Mouse (Mus musculus): ENCODE measurements at regions not wholly inside any gene's neighbourhood (a gene's known extent, or its start where the extent isn't known, plus 50 kb on each side); places are given as distances from the start of the nearest gene placed in this dataset.

DNA sequence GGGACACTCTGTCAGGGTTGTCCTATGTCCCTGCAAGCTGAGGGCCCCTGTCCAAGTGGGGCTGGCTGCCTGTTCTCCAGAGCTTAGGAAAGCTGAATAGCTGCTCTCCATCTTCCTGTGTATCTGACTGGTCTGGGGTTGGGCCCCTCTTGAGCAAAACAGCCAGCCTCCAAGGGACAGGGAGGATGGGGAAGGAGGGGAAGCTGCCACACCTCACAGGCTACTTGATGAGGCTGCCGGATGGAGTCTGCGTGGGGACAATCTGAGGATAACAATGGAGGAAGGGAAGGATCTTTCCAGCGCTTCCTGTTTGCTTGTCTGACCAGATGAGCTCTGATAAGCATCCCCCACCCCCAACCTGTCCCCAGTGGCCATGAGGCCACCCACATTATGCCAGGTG, 57.1 kb upstream of the Ccnd1 start:
- TF ChIP-seq CHD2 (IDR thresholded peaks at IDR 0.05; ENCODE audit: low read depth, low read length): no peak
- no peak for TF ChIP-seq HCFC1 (IDR thresholded peaks at IDR 0.05; ENCODE audit: borderline replicate concordance, insufficient read depth, low read length)
- no peak for TF ChIP-seq MAFK (IDR thresholded peaks at IDR 0.05; ENCODE audit: insufficient read depth, low read depth, low read length)
- no peak for TF ChIP-seq ZNF384 (IDR thresholded peaks at IDR 0.05; ENCODE audit: low read depth, low read length)
- no peak for TF ChIP-seq ZC3H11A (IDR thresholded peaks at IDR 0.05; ENCODE audit: borderline replicate concordance, low read depth, low read length)
- Histone ChIP-seq H3K4me1 (ENCODE audit: control insufficient read depth in 2 of 2, insufficient read depth in 2 of 2, low read length in 2 of 2, poor library complexity in 1 of 2) (no peaks in the 10 kb centered on the region), H3K36me3 (ENCODE audit: control insufficient read depth, insufficient read depth, low read length, poor library complexity, severe bottlenecking) (no peaks in the 10 kb centered on the region), H3K9me3 (ENCODE audit: control insufficient read depth, insufficient read depth, low read depth, low read length) (no peaks in the 10 kb centered on the region), H3K4me3 (ENCODE audit: insufficient read depth in 1 of 2, low read depth in 1 of 2, low read length in 2 of 2, poor library complexity in 1 of 2, severe bottlenecking in 1 of 2) (no peak overlapping the region), H3K9ac (ENCODE audit: insufficient read depth, low read depth, low read length, poor library complexity, severe bottlenecking) (no peak overlapping the region), H3K27ac (ENCODE audit: insufficient read depth, low read depth, low read length, poor library complexity, severe bottlenecking) (no peak overlapping the region)
- in situ Hi-C loops (cut with MboI; ENCODE audit: low sequenced_read_pairs in 2 of 2, unreplicated experiment in 2 of 2): no loop called here
- DNase-seq (ENCODE audit: low read depth, low spot score): no peak

GRCm38 (mm10) chr7:144994229-144994628, 54.5 kb upstream of the Ccnd1 start:
- in situ Hi-C loops (cut with MboI; ENCODE audit: low sequenced_read_pairs in 2 of 2, unreplicated experiment in 2 of 2): no loop called here
- H3K4me1 ChIP-seq (ENCODE audit: control insufficient read depth in 2 of 2, insufficient read depth in 2 of 2, low read length in 2 of 2, poor library complexity in 1 of 2): no peaks in the 10 kb centered on the region
- H3K9me3 ChIP-seq (ENCODE audit: control insufficient read depth, insufficient read depth, low read depth, low read length): no peaks in the 10 kb centered on the region
- TF ChIP-seq ZC3H11A (IDR thresholded peaks at IDR 0.05; ENCODE audit: borderline replicate concordance, low read depth, low read length) (no peak), ZNF384 (IDR thresholded peaks at IDR 0.05; ENCODE audit: low read depth, low read length) (no peak), MAFK (IDR thresholded peaks at IDR 0.05; ENCODE audit: insufficient read depth, low read depth, low read length) (no peak), CHD2 (IDR thresholded peaks at IDR 0.05; ENCODE audit: low read depth, low read length) (no peak), HCFC1 (IDR thresholded peaks at IDR 0.05; ENCODE audit: borderline replicate concordance, insufficient read depth, low read length) (no peak)
- H3K4me3 ChIP-seq (ENCODE audit: insufficient read depth in 1 of 2, low read depth in 1 of 2, low read length in 2 of 2, poor library complexity in 1 of 2, severe bottlenecking in 1 of 2): no peak overlapping the region
- no peak overlapping the region for H3K27ac ChIP-seq (ENCODE audit: insufficient read depth, low read depth, low read length, poor library complexity, severe bottlenecking)
- DNase-seq (ENCODE audit: low read depth, low spot score): no peak
- H3K36me3 ChIP-seq (ENCODE audit: control insufficient read depth, insufficient read depth, low read length, poor library complexity, severe bottlenecking): no peaks in the 10 kb centered on the region
- H3K9ac ChIP-seq (ENCODE audit: insufficient read depth, low read depth, low read length, poor library complexity, severe bottlenecking): no peak overlapping the region

DNA sequence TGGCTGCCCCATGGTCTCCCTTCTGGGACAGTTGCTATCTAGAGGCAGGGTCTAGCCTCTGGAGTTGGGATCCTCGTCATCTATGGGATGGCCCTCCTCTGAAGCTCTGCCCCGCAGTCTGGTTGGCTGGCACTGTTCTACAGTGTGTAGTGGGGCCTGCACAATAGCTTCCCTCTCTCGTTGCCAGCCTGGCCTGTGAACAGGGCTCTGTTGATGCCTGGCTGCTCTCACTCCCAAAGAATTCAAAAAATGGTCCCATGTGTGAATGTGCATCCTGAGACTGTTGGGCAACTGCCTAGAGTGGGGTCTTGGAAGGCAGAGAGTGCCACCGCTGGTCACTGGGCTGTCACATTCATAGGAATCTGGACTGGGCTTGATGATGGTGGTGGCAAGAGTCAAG, 53.8 kb upstream of the Ccnd1 start:
- in situ Hi-C loops (cut with MboI; ENCODE audit: low sequenced_read_pairs in 2 of 2, unreplicated experiment in 2 of 2): no loop called here
- no peak overlapping the region for H3K27ac ChIP-seq (ENCODE audit: insufficient read depth, low read depth, low read length, poor library complexity, severe bottlenecking)
- H3K36me3 ChIP-seq (ENCODE audit: control insufficient read depth, insufficient read depth, low read length, poor library complexity, severe bottlenecking): no peaks in the 10 kb centered on the region
- no peak overlapping the region for H3K4me3 ChIP-seq (ENCODE audit: insufficient read depth in 1 of 2, low read depth in 1 of 2, low read length in 2 of 2, poor library complexity in 1 of 2, severe bottlenecking in 1 of 2)
- no peaks in the 10 kb centered on the region for H3K4me1 ChIP-seq (ENCODE audit: control insufficient read depth in 2 of 2, insufficient read depth in 2 of 2, low read length in 2 of 2, poor library complexity in 1 of 2)
- TF ChIP-seq CHD2 (IDR thresholded peaks at IDR 0.05; ENCODE audit: low read depth, low read length) (no peak), ZNF384 (IDR thresholded peaks at IDR 0.05; ENCODE audit: low read depth, low read length) (no peak), MAFK (IDR thresholded peaks at IDR 0.05; ENCODE audit: insufficient read depth, low read depth, low read length) (no peak), ZC3H11A (IDR thresholded peaks at IDR 0.05; ENCODE audit: borderline replicate concordance, low read depth, low read length) (no peak), HCFC1 (IDR thresholded peaks at IDR 0.05; ENCODE audit: borderline replicate concordance, insufficient read depth, low read length) (no peak)
- DNase-seq (ENCODE audit: low read depth, low spot score): no peak
- H3K9ac ChIP-seq (ENCODE audit: insufficient read depth, low read depth, low read length, poor library complexity, severe bottlenecking): no peak overlapping the region
- no peaks in the 10 kb centered on the region for H3K9me3 ChIP-seq (ENCODE audit: control insufficient read depth, insufficient read depth, low read depth, low read length)

GRCm38 (mm10) chr7:144991760-144992159, 52.0 kb upstream of the Ccnd1 start:
- H3K9me3 ChIP-seq (ENCODE audit: control insufficient read depth, insufficient read depth, low read depth, low read length): no peaks in the 10 kb centered on the region
- H3K27ac ChIP-seq (ENCODE audit: insufficient read depth, low read depth, low read length, poor library complexity, severe bottlenecking): no peak overlapping the region
- H3K4me3 ChIP-seq (ENCODE audit: insufficient read depth in 1 of 2, low read depth in 1 of 2, low read length in 2 of 2, poor library complexity in 1 of 2, severe bottlenecking in 1 of 2): no peak overlapping the region
- DNase-seq (ENCODE audit: low read depth, low spot score): no peak
- TF ChIP-seq MAFK (IDR thresholded peaks at IDR 0.05; ENCODE audit: insufficient read depth, low read depth, low read length): no peak
- TF ChIP-seq HCFC1 (IDR thresholded peaks at IDR 0.05; ENCODE audit: borderline replicate concordance, insufficient read depth, low read length): no peak
- no peaks in the 10 kb centered on the region for H3K36me3 ChIP-seq (ENCODE audit: control insufficient read depth, insufficient read depth, low read length, poor library complexity, severe bottlenecking)
- no peak overlapping the region for H3K9ac ChIP-seq (ENCODE audit: insufficient read depth, low read depth, low read length, poor library complexity, severe bottlenecking)
- no peaks in the 10 kb centered on the region for H3K4me1 ChIP-seq (ENCODE audit: control insufficient read depth in 2 of 2, insufficient read depth in 2 of 2, low read length in 2 of 2, poor library complexity in 1 of 2)
- in situ Hi-C loops (cut with MboI; ENCODE audit: low sequenced_read_pairs in 2 of 2, unreplicated experiment in 2 of 2): no loop called here
